Mouse (Mus musculus) embryo, embryonic 10 days (tissue): ENCODE measurements around the gene Commd3.

Source experiments
- DNase-seq: peaks from one replicate; pipeline ENCODE4 v3.0.0-alpha.2; 2015; ENCODE audit warnings: low spot score

Gene Commd3

GRCm38 (mm10) chr2:18722208-18722830 is 50.1 kb downstream of the Commd3 start:
- no peak for DNase-seq

- no peak for DNase-seq
Measured at GRCm38 (mm10) chr2:18724462-18724861, 52.3 kb downstream of the Commd3 start.
